Comparison of ENCODE assay signal across 8 mouse cellular contexts in genomic region chr11:78031947-78032808, GRCm38 (mm10). TPM values are rescaled to one million over a fixed set of nuclear protein-coding genes. Genes with fewer than 3 reads are reported as not detected.
A peak's percentile ranks its signal among the peaks of the same experiment; 100 is the strongest.
DNase-seq lines count a peak whose midpoint lies in the region; ATAC-seq and TF ChIP-seq lines count a peak whose summit lies in the region.

Dhrs13 (plus strand) TSS chr11:78032280.

- peak; percentile 92 for DNase-seq in c-Kit-positive CD71-positive TER-119-positive erythroid progenitor cells, embryonic 14.5 days (ENCODE audit: low spot score)
- peak; percentile 95 to 96 for DNase-seq in heart, postnatal 14 days
- DNase-seq in layer of hippocampus, adult 11-12 months (ENCODE audit: low spot score): peak; percentile 84
- peak; percentile 93 to 96 for DNase-seq in lung, adult 18-20 months
- DNase-seq in testis, postnatal 14 days (ENCODE audit: low spot score): peak; percentile 92

- H3K27ac ChIP-seq in forebrain, embryonic 13.5 days: peak within 1 kb of the TSS; percentile 93
- peak within 1 kb of the TSS; percentile 97 for H3K27ac ChIP-seq in neural tube, embryonic 15.5 days (replicated peaks)

- peak within 1 kb of the TSS; percentile 86 for H3K4me2 ChIP-seq in forebrain, embryonic 13.5 days
- H3K4me2 ChIP-seq in neural tube, embryonic 15.5 days: peak within 1 kb of the TSS; percentile 79

- intact Hi-C loops in heart, postnatal 14 days (cut with DNase I): no loop called here

- H3K4me1 ChIP-seq in E14TG2a.4 (replicated peaks; ENCODE audit: low read depth, low read length): peaks cover 80% of the 10 kb centered on the region
- H3K4me1 ChIP-seq in forebrain, embryonic 13.5 days: peaks cover 29% of the 10 kb centered on the region
- H3K4me1 ChIP-seq in neural tube, embryonic 15.5 days: peaks cover 44% of the 10 kb centered on the region

- peak; percentile 91 for ATAC-seq in forebrain, embryonic 13.5 days
- peak; percentile 92 for ATAC-seq in neural tube, embryonic 15.5 days (ENCODE audit: low FRiP score)

- 0 out of 2 replicates have a peak, but pooled peaks have one; percentile 20 for TF ChIP-seq CTCF in E14TG2a.4 (conservative IDR thresholded peaks at IDR 0.05; ENCODE audit: low read length)

- H3K9me3 ChIP-seq in E14TG2a.4 (ENCODE audit: low read length): no peaks in the 10 kb centered on the region
- H3K9me3 ChIP-seq in forebrain, embryonic 13.5 days (replicated peaks): no peaks in the 10 kb centered on the region
- H3K9me3 ChIP-seq in neural tube, embryonic 15.5 days (replicated peaks): no peaks in the 10 kb centered on the region

- peaks cover 3% of the 10 kb centered on the region; the same call in 1 of the 2 replicates for H3K27me3 ChIP-seq in E14TG2a.4 (ENCODE audit: insufficient read depth, low read length)
- no peaks in the 10 kb centered on the region for H3K27me3 ChIP-seq in forebrain, embryonic 13.5 days
- no peaks in the 10 kb centered on the region for H3K27me3 ChIP-seq in neural tube, embryonic 15.5 days (replicated peaks)

- peak within 1 kb of the TSS; percentile 86 for H3K4me3 ChIP-seq in E14TG2a.4 (replicated peaks; ENCODE audit: low read length)
- peak within 1 kb of the TSS; percentile 74 for H3K4me3 ChIP-seq in forebrain, embryonic 13.5 days
- peak within 1 kb of the TSS; percentile 82 for H3K4me3 ChIP-seq in neural tube, embryonic 15.5 days (replicated peaks)

- WGBS in forebrain, embryonic 13.5 days: under 1% methylated on average over 96 of the region's 96 CpGs
- under 1% methylated on average over 95 of the region's 96 CpGs for WGBS in neural tube, embryonic 15.5 days

- peaks cover 70% of the 10 kb centered on the region for H3K36me3 ChIP-seq in E14TG2a.4 (ENCODE audit: insufficient read depth, low read length)
- peaks cover 41% of the 10 kb centered on the region for H3K36me3 ChIP-seq in forebrain, embryonic 13.5 days (ENCODE audit: poor library complexity, severe bottlenecking)
- peaks cover 32% of the 10 kb centered on the region for H3K36me3 ChIP-seq in neural tube, embryonic 15.5 days

- H3K9ac ChIP-seq in forebrain, embryonic 13.5 days: peak within 1 kb of the TSS; percentile 87
- peak within 1 kb of the TSS; percentile 95 for H3K9ac ChIP-seq in neural tube, embryonic 15.5 days (replicated peaks)

RNA-seq across cellular contexts. Expression of gene Dhrs13, which starts in this region (rescaled TPM):
- 23.4 and 26.6 TPM in 2 replicates for polyA plus RNA-seq in forebrain, embryonic 13.5 days (2015; fragmentation: Nextera tagmentation; extraction: Ambion mirVana)
- 1 to 10 TPM; 3.8 to 3.9 TPM for total RNA-seq in heart, postnatal 14 days (2021)
- polyA plus RNA-seq in neural tube, embryonic 15.5 days (2015; fragmentation: Nextera tagmentation; extraction: Ambion mirVana): 48.2 and 55.3 TPM in 2 replicates

Comparison
In these comparisons a context has a peak if more than half of its experiments do, and no peak if none do; other contexts are left out.
1. Peak in every context shown above with its lines: DNase-seq, ATAC-seq, H3K4me3 ChIP-seq and H3K27ac ChIP-seq.